Mouse (Mus musculus) heart, postnatal 10 days (tissue): ENCODE data around the gene Pex3. TPM values are rescaled to one million over a fixed set of nuclear protein-coding genes. Genes with fewer than 3 reads are reported as not detected.
"Not testable (repeated sequence)": the region's sequence is repeated elsewhere in the genome, so short reads cannot be mapped to it uniquely, and the experiment has no call there.

Experiments used
- DNase-seq, 2 experiments: peaks; one replicate each; pipeline ENCODE4 v3.0.0; 2021
- intact Hi-C: fragments of 180-260 bp; cut with DNase I; formaldehyde crosslinking; loops from one replicate; pipeline ENCODE4 v1.15.1; 2025
- total RNA-seq, 2 experiments: library from RNA; stranded (reverse); gene quantifications; 2 replicates each; pipeline ENCODE4 v1.2.3; 2021

Pex3 gene
- total RNA-seq, 2 experiments from 2014 or later: 24.2 to 27.2 TPM

GRCm38 (mm10) chr10:13539769-13540333 lies 13.1 kb downstream of the Pex3 start:
- no peak for DNase-seq
- intact Hi-C loops: no loop called here

GRCm38 (mm10) chr10:13536706-13537105 lies 16.2 kb downstream of the Pex3 start:
- DNase-seq: no peak
- intact Hi-C loops: no loop called here

- peak; percentile 66 to 68 for DNase-seq
- intact Hi-C loops: no loop called here
Observed at GRCm38 (mm10) chr10:13534751-13535150, 18.2 kb downstream of the Pex3 start.

GRCm38 (mm10) chr10:13528155-13528554 lies 24.8 kb downstream of the Pex3 start:
- DNase-seq: no peak
- intact Hi-C loops: no loop called here

GRCm38 (mm10) chr10:13521857-13522256 lies 31.1 kb downstream of the Pex3 start:
- DNase-seq: no peak
- intact Hi-C loops: no loop called here

GRCm38 (mm10) chr10:13502371-13502770 lies 50.6 kb downstream of the Pex3 start:
- intact Hi-C loops: no loop called here
- peak; percentile 35 to 56 for DNase-seq

- intact Hi-C loops: not testable (repeated sequence)
- peak in 1 of 2 experiments; percentile 15 for DNase-seq
Observed at GRCm38 (mm10) chr10:13501533-13501932, 51.4 kb downstream of the Pex3 start.

GRCm38 (mm10) chr10:13500938-13501496 lies 51.9 kb downstream of the Pex3 start:
- intact Hi-C loops: no loop called here
- DNase-seq: peak; percentile 92

- DNase-seq: peak in 1 of 2 experiments; percentile 16
- intact Hi-C loops: no loop called here
Observed at GRCm38 (mm10) chr10:13500473-13500872, 52.5 kb downstream of the Pex3 start.

GRCm38 (mm10) chr10:13499331-13499730 lies 53.6 kb downstream of the Pex3 start, which contains the start of gene Fuca2:
TSS of gene Fuca2 (plus strand) at chr10:13499540.
- DNase-seq: no peak
- intact Hi-C loops: no loop called here

GRCm38 (mm10) chr10:13496315-13496714 lies 56.6 kb downstream of the Pex3 start:
- DNase-seq: peak; percentile 56 to 84
- intact Hi-C loops: loop anchor here (2.0 kb wide), 1 partner anchor 60 kb away; no protein-coding TSS in a partner anchor

- intact Hi-C loops: no loop called here
- no peak for DNase-seq
Observed at GRCm38 (mm10) chr10:13493978-13494686, 58.8 kb downstream of the Pex3 start.

GRCm38 (mm10) chr10:13489671-13490070 lies 63.3 kb downstream of the Pex3 start:
- intact Hi-C loops: no loop called here
- peak; percentile 74 for DNase-seq

GRCm38 (mm10) chr10:13485958-13486357 lies 67.0 kb downstream of the Pex3 start:
- intact Hi-C loops: no loop called here
- no peak for DNase-seq

- DNase-seq: no peak
- intact Hi-C loops: no loop called here
Observed at GRCm38 (mm10) chr10:13479341-13479740, 73.6 kb downstream of the Pex3 start.

GRCm38 (mm10) chr10:13475121-13475520 lies 77.8 kb downstream of the Pex3 start:
- peak in 1 of 2 experiments; percentile 18 for DNase-seq
- intact Hi-C loops: no loop called here

- intact Hi-C loops: loop anchor here (5.0 kb wide), 1 partner anchor 37 kb away; no protein-coding TSS in a partner anchor
- DNase-seq: peak; percentile 18 to 19
Observed at GRCm38 (mm10) chr10:13474568-13474955, 78.4 kb downstream of the Pex3 start.

Other genes with a start within 250 kb of the Pex3 start
- 10 to 100 TPM; 57.3 to 63.5 TPM for gene Phactr2, start 78.7 kb downstream of the Pex3 start, total RNA-seq
- gene Fuca2, start 53.6 kb downstream of the Pex3 start, total RNA-seq: 100 to 1,000 TPM; 308 to 362 TPM
- gene Adat2, start 248 bp downstream of the Pex3 start, total RNA-seq: 1 to 10 TPM; 4.2 to 4.4 TPM